Comparison of ENCODE assay signal across 8 mouse cellular contexts in genomic region chr5:41843419-41844146, GRCm38 (mm10). TPM values are rescaled to one million over a fixed set of nuclear protein-coding genes. Genes with fewer than 3 reads are reported as not detected.
A peak's percentile ranks its signal among the peaks of the same experiment; 100 is the strongest.
DNase-seq lines count a peak whose midpoint lies in the region; ATAC-seq lines count a peak whose summit lies in the region.

No protein-coding gene starts in this region.

- H3K4me2 ChIP-seq in heart, embryonic 12.5 days: peak overlapping the region; percentile 91
- H3K4me2 ChIP-seq in hindbrain, embryonic 13.5 days: peak overlapping the region; percentile 92
- H3K4me2 ChIP-seq in midbrain, embryonic 13.5 days (replicated peaks): peak overlapping the region; percentile 94

- peaks cover 3% of the 10 kb centered on the region; the same call in 1 of the 2 replicates for H3K36me3 ChIP-seq in heart, embryonic 12.5 days
- H3K36me3 ChIP-seq in hindbrain, embryonic 13.5 days: no peaks in the 10 kb centered on the region
- peaks cover 4% of the 10 kb centered on the region for H3K36me3 ChIP-seq in midbrain, embryonic 13.5 days

- WGBS in heart, embryonic 12.5 days: under 1% methylated on average over 37 of the region's 46 CpGs
- under 1% methylated on average over 46 of the region's 46 CpGs for WGBS in hindbrain, embryonic 13.5 days
- under 1% methylated on average over 46 of the region's 46 CpGs for whole genome bisulfite sequencing in midbrain, embryonic 13.5 days

- peak overlapping the region; percentile 95 for H3K9ac ChIP-seq in heart, embryonic 12.5 days
- peak overlapping the region; percentile 94 for H3K9ac ChIP-seq in hindbrain, embryonic 13.5 days
- H3K9ac ChIP-seq in midbrain, embryonic 13.5 days (replicated peaks): peak overlapping the region; percentile 96

- H3K27me3 ChIP-seq in heart, embryonic 12.5 days (replicated peaks): no peaks in the 10 kb centered on the region
- H3K27me3 ChIP-seq in hindbrain, embryonic 13.5 days: no peaks in the 10 kb centered on the region
- H3K27me3 ChIP-seq in midbrain, embryonic 13.5 days: no peaks in the 10 kb centered on the region

- DNase-seq in heart, adult 8-10 months (ENCODE audit: low spot score): no peak
- DNase-seq in B cell, adult 2 months: peak; percentile 3 to 9
- no peak for DNase-seq in frontal cortex, postnatal 10 days (ENCODE audit: low spot score in 2 of 2)
- DNase-seq in gastrocnemius, postnatal 4 days (ENCODE audit: low spot score in 2 of 2): no peak

- peak overlapping the region; percentile 26; the same call in 1 of the 2 replicates for H3K27ac ChIP-seq in heart, embryonic 12.5 days (ENCODE audit: poor library complexity, severe bottlenecking)
- H3K27ac ChIP-seq in brown adipose tissue, adult 24 weeks (replicated peaks; ENCODE audit: low read depth, low read length): no peak overlapping the region
- peak overlapping the region; percentile 62 for H3K27ac ChIP-seq in hindbrain, embryonic 13.5 days
- H3K27ac ChIP-seq in midbrain, embryonic 13.5 days: peak overlapping the region; percentile 59; the same call in 1 of the 2 replicates

- no peak; the same call in 1 of the 2 replicates for ATAC-seq in heart, embryonic 12.5 days (ENCODE audit: insufficient number of reproducible peaks, low FRiP score)
- peak; percentile 84 for ATAC-seq in hindbrain, embryonic 13.5 days (ENCODE audit: low FRiP score)
- ATAC-seq in midbrain, embryonic 13.5 days: no peak; the same call in 1 of the 2 replicates

- H3K9me3 ChIP-seq in heart, embryonic 12.5 days (replicated peaks): no peaks in the 10 kb centered on the region
- H3K9me3 ChIP-seq in hindbrain, embryonic 13.5 days: no peaks in the 10 kb centered on the region
- H3K9me3 ChIP-seq in midbrain, embryonic 13.5 days: no peaks in the 10 kb centered on the region

- peaks cover 18% of the 10 kb centered on the region for H3K4me1 ChIP-seq in heart, embryonic 12.5 days (replicated peaks)
- peaks cover 7% of the 10 kb centered on the region for H3K4me1 ChIP-seq in brown adipose tissue, adult 24 weeks (ENCODE audit: control insufficient read depth, insufficient read depth, insufficient read length, low read length)
- H3K4me1 ChIP-seq in hindbrain, embryonic 13.5 days (replicated peaks): peaks cover 22% of the 10 kb centered on the region
- H3K4me1 ChIP-seq in midbrain, embryonic 13.5 days (replicated peaks): peaks cover 24% of the 10 kb centered on the region

- peak overlapping the region; percentile 92 for H3K4me3 ChIP-seq in heart, embryonic 12.5 days
- peak overlapping the region; percentile 84 for H3K4me3 ChIP-seq in brown adipose tissue, adult 24 weeks (ENCODE audit: insufficient read depth, low read depth, low read length)
- peak overlapping the region; percentile 93 for H3K4me3 ChIP-seq in hindbrain, embryonic 13.5 days
- H3K4me3 ChIP-seq in midbrain, embryonic 13.5 days (replicated peaks): peak overlapping the region; percentile 99

RNA-seq across cellular contexts. Expression of gene Bod1l, which starts 0.5 kb away (rescaled TPM):
- 15.9 and 17.4 TPM in 2 replicates for polyA plus RNA-seq in heart, embryonic 12.5 days (2016; fragmentation: Nextera tagmentation; extraction: Ambion mirVana)
- total RNA-seq in heart, adult 8-10 months (2022): 10 to 100 TPM; 18.0 to 18.6 (median 18.4) TPM
- polyA plus RNA-seq in brown adipose tissue, adult 24 weeks (2012; ENCODE audit: insufficient read depth, insufficient read length, missing spikeins): 9.5 and 14.2 TPM in 2 replicates
- polyA plus RNA-seq in hindbrain, embryonic 13.5 days (2015; fragmentation: Nextera tagmentation; extraction: Ambion mirVana): 30.6 and 30.8 TPM in 2 replicates
- polyA plus RNA-seq in midbrain, embryonic 13.5 days (2015; fragmentation: Nextera tagmentation; extraction: Ambion mirVana): 29.9 and 31.8 TPM in 2 replicates
- 10 to 100 TPM; 19.4 to 21.9 TPM for total RNA-seq in gastrocnemius, postnatal 4 days (2021)

Comparison
In these comparisons a context has a peak if more than half of its experiments do, and no peak if none do; other contexts are left out.
1. DNase-seq: peak in B cell, adult 2 months (2 of 2); none in heart, adult 8-10 months (single experiment), frontal cortex, postnatal 10 days (0 of 2) and gastrocnemius, postnatal 4 days (0 of 2).
2. Peak in every context shown above with its lines, with median percentiles within 50 percentile points of each other: H3K4me2 ChIP-seq, H3K4me3 ChIP-seq and H3K9ac ChIP-seq.